Mouse (Mus musculus) monocyte, adult 2 months (primary cell): ENCODE data around the gene Scml2.
A peak's percentile ranks its signal among the peaks of the same experiment; 100 is the strongest.
"Not testable (repeated sequence)": the region's sequence is repeated elsewhere in the genome, so short reads cannot be mapped to it uniquely, and the experiment has no call there.

Experiments
- DNase-seq, 2 experiments: peaks; one replicate each; pipeline ENCODE4 v3.0.0; 2022; ENCODE audit warnings: low spot score in 2 of 2, low read depth in 1 of 2

Scml2 gene

GRCm38 (mm10) chrX:161116893-161117292 is at the start of gene Scml2:
TSS of gene Scml2 (plus strand) at chrX:161117193.
- not testable (repeated sequence) for DNase-seq

- not testable (repeated sequence) for DNase-seq
Measured at GRCm38 (mm10) chrX:161075576-161075975, 41.4 kb upstream of the Scml2 start.

- DNase-seq: peak in 1 of 2 experiments; percentile 3
Measured at GRCm38 (mm10) chrX:161162314-161163068, 45.5 kb downstream of the Scml2 start.

DNA sequence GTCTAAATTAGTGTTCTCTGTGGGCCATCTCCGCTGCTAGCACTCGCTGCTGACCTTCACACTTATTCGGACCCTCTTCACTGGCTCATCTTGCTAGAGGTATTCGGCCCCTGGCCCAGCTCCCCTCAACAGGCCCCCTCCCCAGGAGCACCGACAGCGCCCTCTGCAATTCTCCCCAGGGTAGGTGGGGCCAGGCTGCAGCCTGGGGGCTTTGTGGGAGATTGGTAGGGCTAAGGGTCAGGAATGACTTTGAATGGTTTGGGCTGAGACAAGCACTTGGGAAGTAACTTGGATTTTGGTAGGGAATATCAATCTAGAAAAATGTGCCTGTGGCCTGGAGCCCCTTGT is 46.0 kb downstream of the Scml2 start:
- no peak for DNase-seq

- not testable (repeated sequence) for DNase-seq
Measured at GRCm38 (mm10) chrX:161287156-161287555, 170.2 kb downstream of the Scml2 start, which contains the start of gene Gm15262. TSS of gene Gm15262 (plus strand) at chrX:161287456.
